Mouse (Mus musculus): ENCODE measurements around the gene Bst1. TPM values are rescaled to one million over a fixed set of nuclear protein-coding genes. Genes with fewer than 3 reads are reported as not detected.
A peak's percentile ranks its signal among the peaks of the same experiment; 100 is the strongest.

The Bst1 gene
- polyA plus RNA-seq, 1 experiment from 2014 or later, result not detected

- DNase-seq (ENCODE audit: low spot score), result no peak
- Histone ChIP-seq H3K9ac (ENCODE audit: low read length) (no peak overlapping the region), H3K4me3 (ENCODE audit: low read depth, low read length) (no peak overlapping the region), H3K27ac (ENCODE audit: low read depth, low read length) (no peak overlapping the region), H3K4me1 (ENCODE audit: control insufficient read depth, insufficient read depth, low read length) (no peaks in the 10 kb centered on the region), H3K27me3 (ENCODE audit: control insufficient read depth, insufficient read depth, low read length) (no peaks in the 10 kb centered on the region), H3K9me3 (ENCODE audit: control insufficient read depth, low read length) (no peaks in the 10 kb centered on the region), H3K36me3 (ENCODE audit: control insufficient read depth, insufficient read depth, low read length) (no peaks in the 10 kb centered on the region), H3K4me2 (ENCODE audit: low read depth) (no peak overlapping the region)
- 94% methylated on average over 5 of the region's 5 CpGs for WGBS
- ATAC-seq (ENCODE audit: insufficient read depth, low FRiP score, low TSS enrichment), result no peak
These were observed 41.4 kb downstream of the Bst1 start for GRCm38 (mm10) chr5:43860096-43860495.

GRCm38 (mm10) chr5:43860670-43861431 lies 42.2 kb downstream of the Bst1 start:
- no peak overlapping the region for H3K27ac ChIP-seq (ENCODE audit: low read depth, low read length)
- H3K4me3 ChIP-seq (ENCODE audit: low read depth, low read length), result no peak overlapping the region
- no peak for ATAC-seq (ENCODE audit: insufficient read depth, low FRiP score, low TSS enrichment)
- H3K9ac ChIP-seq (ENCODE audit: low read length), result no peak overlapping the region
- no peaks in the 10 kb centered on the region for H3K9me3 ChIP-seq (ENCODE audit: control insufficient read depth, low read length)
- H3K4me2 ChIP-seq (ENCODE audit: low read depth), result no peak overlapping the region
- no peaks in the 10 kb centered on the region for H3K4me1 ChIP-seq (ENCODE audit: control insufficient read depth, insufficient read depth, low read length)
- no peak for DNase-seq (ENCODE audit: low spot score)
- no peaks in the 10 kb centered on the region for H3K36me3 ChIP-seq (ENCODE audit: control insufficient read depth, insufficient read depth, low read length)
- WGBS, result 69% methylated on average over 5 of the region's 5 CpGs
- H3K27me3 ChIP-seq (ENCODE audit: control insufficient read depth, insufficient read depth, low read length), result no peaks in the 10 kb centered on the region

- H3K9ac ChIP-seq (ENCODE audit: low read length), result no peak overlapping the region
- 88% methylated on average over 6 of the region's 6 CpGs for WGBS
- H3K27ac ChIP-seq (ENCODE audit: low read depth, low read length), result no peak overlapping the region
- no peaks in the 10 kb centered on the region for H3K4me1 ChIP-seq (ENCODE audit: control insufficient read depth, insufficient read depth, low read length)
- DNase-seq (ENCODE audit: low spot score) (no peak), ATAC-seq (ENCODE audit: insufficient read depth, low FRiP score, low TSS enrichment) (no peak)
- H3K9me3 ChIP-seq (ENCODE audit: control insufficient read depth, low read length), result no peaks in the 10 kb centered on the region
- no peak overlapping the region for H3K4me3 ChIP-seq (ENCODE audit: low read depth, low read length)
- H3K4me2 ChIP-seq (ENCODE audit: low read depth), result no peak overlapping the region
- H3K27me3 ChIP-seq (ENCODE audit: control insufficient read depth, insufficient read depth, low read length), result no peaks in the 10 kb centered on the region
- H3K36me3 ChIP-seq (ENCODE audit: control insufficient read depth, insufficient read depth, low read length), result no peaks in the 10 kb centered on the region
These were observed 45.0 kb downstream of the Bst1 start for GRCm38 (mm10) chr5:43863642-43864041.

GRCm38 (mm10) chr5:43865316-43865715 lies 46.6 kb downstream of the Bst1 start:
- Histone ChIP-seq H3K27ac (ENCODE audit: low read depth, low read length) (no peak overlapping the region), H3K4me1 (ENCODE audit: control insufficient read depth, insufficient read depth, low read length) (no peaks in the 10 kb centered on the region; the same call in 1 of the 2 replicates), H3K27me3 (ENCODE audit: control insufficient read depth, insufficient read depth, low read length) (no peaks in the 10 kb centered on the region), H3K9me3 (ENCODE audit: control insufficient read depth, low read length) (no peaks in the 10 kb centered on the region), H3K9ac (ENCODE audit: low read length) (no peak overlapping the region), H3K36me3 (ENCODE audit: control insufficient read depth, insufficient read depth, low read length) (no peaks in the 10 kb centered on the region), H3K4me3 (ENCODE audit: low read depth, low read length) (no peak overlapping the region), H3K4me2 (ENCODE audit: low read depth) (no peak overlapping the region)
- ATAC-seq (ENCODE audit: insufficient read depth, low FRiP score, low TSS enrichment) (no peak), DNase-seq (ENCODE audit: low spot score) (no peak)
- WGBS, result 78% methylated on average over 2 of the region's 2 CpGs

- peak within 1 kb of the TSS; percentile 43 for H3K9ac ChIP-seq (ENCODE audit: low read length)
- H3K36me3 ChIP-seq (ENCODE audit: control insufficient read depth, insufficient read depth, low read length), result no peaks in the 10 kb centered on the region
- H3K27me3 ChIP-seq (ENCODE audit: control insufficient read depth, insufficient read depth, low read length), result no peaks in the 10 kb centered on the region
- no peak for ATAC-seq (ENCODE audit: insufficient read depth, low FRiP score, low TSS enrichment)
- H3K27ac ChIP-seq (ENCODE audit: low read depth, low read length), result no peak within 1 kb of the TSS
- DNase-seq (ENCODE audit: low spot score), result no peak
- H3K4me3 ChIP-seq (ENCODE audit: low read depth, low read length), result peak within 1 kb of the TSS; percentile 32
- no peaks in the 10 kb centered on the region; the same call in 1 of the 2 replicates for H3K4me1 ChIP-seq (ENCODE audit: control insufficient read depth, insufficient read depth, low read length)
- H3K9me3 ChIP-seq (ENCODE audit: control insufficient read depth, low read length), result no peaks in the 10 kb centered on the region
- peak within 1 kb of the TSS; percentile 66 for H3K4me2 ChIP-seq (ENCODE audit: low read depth)
These were observed 49.6 kb downstream of the Bst1 start, which contains the start of gene Cd38 for GRCm38 (mm10) chr5:43868253-43868652. Cd38 (plus strand) TSS chr5:43868553.

GRCm38 (mm10) chr5:43868711-43869600 lies 50.3 kb downstream of the Bst1 start:
- peak; percentile 43 for DNase-seq (ENCODE audit: low spot score)
- Histone ChIP-seq H3K4me2 (ENCODE audit: low read depth) (peak overlapping the region; percentile 66), H3K27me3 (ENCODE audit: control insufficient read depth, insufficient read depth, low read length) (no peaks in the 10 kb centered on the region), H3K9ac (ENCODE audit: low read length) (peak overlapping the region; percentile 43), H3K4me1 (ENCODE audit: control insufficient read depth, insufficient read depth, low read length) (no peaks in the 10 kb centered on the region; the same call in 1 of the 2 replicates), H3K27ac (ENCODE audit: low read depth, low read length) (no peak overlapping the region), H3K4me3 (ENCODE audit: low read depth, low read length) (peak overlapping the region; percentile 32), H3K36me3 (ENCODE audit: control insufficient read depth, insufficient read depth, low read length) (no peaks in the 10 kb centered on the region), H3K9me3 (ENCODE audit: control insufficient read depth, low read length) (no peaks in the 10 kb centered on the region)
- 5% methylated on average over 28 of the region's 28 CpGs for WGBS
- 0 out of 2 replicates have a peak, but pooled peaks have one; percentile 27 for ATAC-seq (ENCODE audit: insufficient read depth, low FRiP score, low TSS enrichment)

- H3K4me1 ChIP-seq (ENCODE audit: control insufficient read depth, insufficient read depth, low read length), result no peaks in the 10 kb centered on the region; the same call in 1 of the 2 replicates
- no peak overlapping the region for H3K9ac ChIP-seq (ENCODE audit: low read length)
- no peaks in the 10 kb centered on the region for H3K27me3 ChIP-seq (ENCODE audit: control insufficient read depth, insufficient read depth, low read length)
- H3K27ac ChIP-seq (ENCODE audit: low read depth, low read length), result no peak overlapping the region
- no peak for DNase-seq (ENCODE audit: low spot score)
- no peak for ATAC-seq (ENCODE audit: insufficient read depth, low FRiP score, low TSS enrichment)
- H3K36me3 ChIP-seq (ENCODE audit: control insufficient read depth, insufficient read depth, low read length), result no peaks in the 10 kb centered on the region
- no peak overlapping the region for H3K4me2 ChIP-seq (ENCODE audit: low read depth)
- no peak overlapping the region for H3K4me3 ChIP-seq (ENCODE audit: low read depth, low read length)
- WGBS, result 81% methylated on average over 1 of the region's 1 CpGs
- no peaks in the 10 kb centered on the region for H3K9me3 ChIP-seq (ENCODE audit: control insufficient read depth, low read length)
These were observed 53.2 kb downstream of the Bst1 start for GRCm38 (mm10) chr5:43871845-43872244.

- Histone ChIP-seq H3K27ac (ENCODE audit: low read depth, low read length) (no peak overlapping the region), H3K36me3 (ENCODE audit: control insufficient read depth, insufficient read depth, low read length) (no peaks in the 10 kb centered on the region), H3K4me3 (ENCODE audit: low read depth, low read length) (no peak overlapping the region), H3K4me1 (ENCODE audit: control insufficient read depth, insufficient read depth, low read length) (no peaks in the 10 kb centered on the region; the same call in 1 of the 2 replicates), H3K27me3 (ENCODE audit: control insufficient read depth, insufficient read depth, low read length) (no peaks in the 10 kb centered on the region), H3K4me2 (ENCODE audit: low read depth) (no peak overlapping the region), H3K9me3 (ENCODE audit: control insufficient read depth, low read length) (no peaks in the 10 kb centered on the region), H3K9ac (ENCODE audit: low read length) (no peak overlapping the region)
- 91% methylated on average over 1 of the region's 1 CpGs for WGBS
- ATAC-seq (ENCODE audit: insufficient read depth, low FRiP score, low TSS enrichment), result no peak
- DNase-seq (ENCODE audit: low spot score), result no peak
These were observed 54.0 kb downstream of the Bst1 start for GRCm38 (mm10) chr5:43872652-43873051.
